Mouse (Mus musculus) spleen, adult 2 months (tissue): ENCODE data around the gene Cpox. TPM values are rescaled to one million over a fixed set of nuclear protein-coding genes. Genes with fewer than 3 reads are reported as not detected.

Source experiments
- DNase-seq, 2 experiments: peaks; one replicate each; pipeline versions ENCODE4 v3.0.0 to v3.0.0-alpha.2; 2012 to 2021; ENCODE audit warnings: low spot score in 2 of 2, low read depth in 1 of 2
- H3K27ac ChIP-seq: fragments of 200-500 bp; 2 replicates; pipeline ENCODE4 v1.5.1; 2012; ENCODE audit warnings: low read length, inconsistent platforms; ENCODE audit not compliant: insufficient read depth
- H3K27me3 ChIP-seq: fragments of 200-500 bp; 2 replicates; pipeline ENCODE4 v1.6.1; 2012; ENCODE audit warnings: mild to moderate bottlenecking, moderate library complexity, low read length, inconsistent platforms; ENCODE audit not compliant: control insufficient read depth, insufficient read depth
- H3K36me3 ChIP-seq: fragments of 200-500 bp; 2 replicates; pipeline ENCODE4 v1.6.1; 2012; ENCODE audit warnings: mild to moderate bottlenecking, low read length, inconsistent platforms; ENCODE audit not compliant: control insufficient read depth, insufficient read depth
- H3K4me1 ChIP-seq: fragments of 200-500 bp; 2 replicates; pipeline ENCODE4 v1.6.1; 2011; ENCODE audit warnings: inconsistent platforms; ENCODE audit not compliant: control insufficient read depth, insufficient read depth, insufficient read length
- H3K4me3 ChIP-seq: fragments of 200-500 bp; 2 replicates; pipeline ENCODE4 v1.5.1; 2011; ENCODE audit warnings: mild to moderate bottlenecking, inconsistent platforms; ENCODE audit not compliant: insufficient read depth, insufficient read length; ENCODE audit errors: extremely low read depth
- CTCF ChIP-seq: fragments of 200-500 bp; IDR thresholded peaks from 2 replicates; pipeline ENCODE4 v1.5.1; 2011; ENCODE audit warnings: mild to moderate bottlenecking, inconsistent platforms; ENCODE audit not compliant: insufficient read depth, insufficient read length, insufficient replicate concordance; ENCODE audit errors: extremely low read depth
- POLR2A ChIP-seq: fragments of 200-500 bp; IDR thresholded peaks from 2 replicates; pipeline ENCODE4 v1.6.1; 2011; ENCODE audit warnings: low read depth, low read length, inconsistent platforms
- WGBS: fragments of 180-500 bp; shearing (Covaris S2); methylation state at CpG from one replicate; pipeline ENCODE4 v1.1.7; 2018; 5-methylcytosine and 5-hydroxymethylcytosine counted together
- polyA plus RNA-seq: library from polyadenylated mRNA; depleted of rRNA; stranded (reverse); fragments of >200 nt; gene quantifications from 2 replicates; pipeline ENCODE4 v1.2.3, GENCODE M21; 2012

Cpox gene
- polyA plus RNA-seq, 1 experiment = 22.3 TPM

DNA sequence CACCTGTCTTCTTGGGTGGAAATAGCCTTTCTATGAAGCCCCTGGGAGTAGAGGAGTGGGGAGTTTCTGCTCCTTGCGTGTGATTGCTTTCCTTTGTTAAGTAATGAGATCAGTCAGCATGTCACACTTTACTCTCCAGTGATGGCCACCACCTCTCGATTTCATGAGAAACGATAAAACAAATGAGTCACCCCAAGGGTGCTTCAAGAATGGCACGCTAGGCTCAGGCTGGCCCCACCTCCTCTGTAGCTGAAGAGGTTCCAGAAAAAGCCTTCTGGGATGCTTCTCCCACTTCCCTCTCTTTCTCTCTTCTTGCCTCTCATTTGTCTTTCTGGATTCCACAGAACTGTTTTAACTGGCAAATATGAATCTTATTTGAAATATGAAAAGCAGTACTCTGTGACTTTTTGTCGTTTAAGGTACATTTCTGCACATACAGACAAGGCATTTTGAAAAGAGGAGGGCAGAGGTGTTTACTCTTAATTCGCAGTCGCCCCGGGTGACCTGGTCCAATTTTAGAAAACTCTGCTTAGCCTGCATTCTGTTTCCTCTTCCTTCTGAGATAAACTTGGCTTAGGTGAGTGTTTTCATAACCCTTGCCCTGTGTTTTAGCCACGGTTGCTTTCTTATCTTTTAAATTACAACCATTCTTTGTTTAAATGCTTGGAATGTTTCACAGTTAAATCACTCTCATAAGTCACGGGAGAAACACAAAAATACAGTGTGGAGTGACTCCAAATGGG lies 33.5 kb downstream of the Cpox start:
- Histone ChIP-seq H3K4me3 (no peak overlapping the region), H3K36me3 (no peaks in the 10 kb centered on the region), H3K27me3 (no peaks in the 10 kb centered on the region), H3K4me1 (no peaks in the 10 kb centered on the region; the same call in 1 of the 2 replicates), H3K27ac (peak overlapping the region; percentile 42; the same call in 1 of the 2 replicates)
- no peak for TF ChIP-seq POLR2A
- TF ChIP-seq CTCF = no peak
- WGBS = 17% methylated on average over 10 of the region's 10 CpGs
- no peak for DNase-seq

DNA sequence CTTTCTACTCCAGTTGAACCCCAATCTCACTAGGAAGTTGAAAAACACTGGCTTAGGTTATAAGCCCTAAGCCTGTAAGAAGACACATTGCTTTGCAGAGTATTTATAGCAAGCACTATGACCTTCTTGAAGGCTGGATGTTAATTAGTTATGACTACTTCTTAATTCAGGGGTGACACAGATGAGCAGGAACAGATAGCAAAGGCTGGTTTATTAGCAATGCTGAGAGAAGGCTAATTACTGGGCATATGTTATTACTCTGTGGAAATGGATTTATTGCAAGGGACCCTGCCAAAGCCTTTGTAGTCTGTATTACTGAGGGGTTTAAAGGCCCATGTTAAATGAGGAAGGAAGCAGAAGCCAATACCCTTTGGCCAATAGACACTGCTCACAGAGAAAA lies 34.9 kb downstream of the Cpox start:
- Histone ChIP-seq H3K27me3 (no peaks in the 10 kb centered on the region), H3K27ac (no peak overlapping the region), H3K4me1 (no peaks in the 10 kb centered on the region; the same call in 1 of the 2 replicates), H3K4me3 (no peak overlapping the region), H3K36me3 (no peaks in the 10 kb centered on the region)
- DNase-seq = no peak
- no peak for TF ChIP-seq POLR2A
- no peak for TF ChIP-seq CTCF

- 89% methylated on average over 4 of the region's 4 CpGs for WGBS
- TF ChIP-seq CTCF = no peak
- no peak for TF ChIP-seq POLR2A
Measured at GRCm38 (mm10) chr16:58707276-58707905, 37.3 kb downstream of the Cpox start.

DNA sequence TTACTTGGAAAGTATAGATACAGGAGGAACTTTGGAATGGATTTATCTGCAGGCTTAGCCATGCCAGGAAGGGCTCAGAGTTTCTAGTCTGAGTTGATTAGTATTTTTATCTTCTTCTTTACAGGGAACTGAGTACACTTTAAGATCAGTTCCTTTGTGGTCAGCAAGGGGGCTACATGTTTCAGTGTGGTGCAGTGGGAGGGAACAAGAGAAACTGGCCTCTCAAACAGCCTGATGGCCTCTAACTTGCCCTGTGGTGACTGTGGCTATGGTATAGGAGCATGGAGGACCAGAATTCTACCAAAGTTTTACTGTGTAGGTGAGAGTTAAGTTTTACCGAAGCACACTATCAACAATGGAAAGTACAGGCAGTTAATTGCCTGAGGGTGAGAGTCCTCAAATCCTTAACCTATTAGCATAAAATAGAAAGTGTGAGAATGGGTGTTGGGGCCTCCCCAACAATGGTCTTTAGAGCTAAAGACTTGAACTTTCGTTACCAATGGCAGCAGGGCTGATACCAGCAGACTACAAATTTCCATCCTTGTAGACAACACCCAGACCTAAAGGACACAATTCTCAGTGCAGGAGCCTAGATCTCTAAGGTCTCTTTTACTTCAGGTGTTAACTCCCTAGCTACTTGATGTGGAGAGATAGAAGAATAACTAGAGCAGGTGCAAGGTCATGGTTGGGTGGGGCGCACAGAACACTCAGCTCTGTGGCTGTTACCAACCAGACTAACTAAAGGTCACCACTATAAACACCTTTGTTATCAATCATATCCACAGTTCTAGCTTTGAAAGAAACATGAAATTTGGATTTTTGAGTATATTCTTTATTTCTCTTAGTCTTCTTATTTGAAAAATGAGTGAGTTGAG lies 38.7 kb downstream of the Cpox start:
- no peaks in the 10 kb centered on the region; the same call in 1 of the 2 replicates for H3K4me1 ChIP-seq
- no peak overlapping the region for H3K4me3 ChIP-seq
- H3K27me3 ChIP-seq = no peaks in the 10 kb centered on the region
- TF ChIP-seq CTCF (no peak), POLR2A (no peak)
- H3K27ac ChIP-seq = peak overlapping the region; percentile 42; the same call in 1 of the 2 replicates
- H3K36me3 ChIP-seq = no peaks in the 10 kb centered on the region
- WGBS = 68% methylated on average over 3 of the region's 3 CpGs
- no peak for DNase-seq

More at GRCm38 (mm10) chr16:58707276-58707905, 37.3 kb downstream of the Cpox start:
- Histone ChIP-seq H3K36me3 (no peaks in the 10 kb centered on the region), H3K27me3 (no peaks in the 10 kb centered on the region), H3K4me1 (no peaks in the 10 kb centered on the region; the same call in 1 of the 2 replicates), H3K4me3 (no peak overlapping the region), H3K27ac (no peak overlapping the region)
- no peak for DNase-seq

DNA sequence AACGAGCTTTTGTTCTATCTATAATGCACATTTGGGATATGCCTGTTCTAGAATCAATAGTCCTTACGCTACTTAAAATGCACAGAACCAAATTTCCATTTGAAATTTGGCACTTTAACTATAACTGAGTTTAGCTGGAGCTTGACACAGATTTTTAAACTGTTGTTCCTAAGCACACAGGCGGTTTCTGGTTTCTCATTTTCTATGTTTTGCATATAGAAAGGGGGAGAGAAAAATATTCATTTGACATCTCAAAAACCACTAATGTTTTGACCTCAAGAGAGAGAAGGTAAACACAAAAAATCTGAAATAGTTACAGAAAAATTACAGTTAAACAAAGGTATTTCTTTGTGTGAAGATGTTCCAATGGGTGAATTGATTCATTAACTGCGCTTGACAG lies 39.4 kb downstream of the Cpox start:
- no peak overlapping the region for H3K4me3 ChIP-seq
- DNase-seq = no peak
- no peak overlapping the region for H3K27ac ChIP-seq
- WGBS = 81% methylated on average over 4 of the region's 4 CpGs
- H3K4me1 ChIP-seq = no peaks in the 10 kb centered on the region; the same call in 1 of the 2 replicates
- TF ChIP-seq POLR2A (no peak), CTCF (no peak)
- H3K27me3 ChIP-seq = no peaks in the 10 kb centered on the region
- no peaks in the 10 kb centered on the region for H3K36me3 ChIP-seq

- Histone ChIP-seq H3K27ac (no peak overlapping the region), H3K4me3 (peak overlapping the region; percentile 39), H3K36me3 (no peaks in the 10 kb centered on the region), H3K4me1 (no peaks in the 10 kb centered on the region; the same call in 1 of the 2 replicates), H3K27me3 (no peaks in the 10 kb centered on the region)
- WGBS = 9% methylated on average over 8 of the region's 8 CpGs
- TF ChIP-seq POLR2A (no peak), CTCF (no peak)
- peak in 1 of 2 experiments; percentile 26 for DNase-seq
Measured at GRCm38 (mm10) chr16:58712221-58712620, 42.1 kb downstream of the Cpox start.
